In genomic region chr9:49385301-49385700, GRCm38 (mm10) we compare ENCODE assay signal across 32 mouse cellular contexts. TPM values are rescaled to one million over a fixed set of nuclear protein-coding genes. Genes with fewer than 3 reads are reported as not detected.
A peak's percentile ranks its signal among the peaks of the same experiment; 100 is the strongest.
DNase-seq lines count a peak whose midpoint lies in the region; ATAC-seq lines count a peak whose summit lies in the region.
"Had no signal": no experiment of that assay in that cellular context is flagged by ENCODE, and none has a peak within 500 bp of the region (broad histone marks: within the 10 kb centered on the region; RNA-seq: fewer than 3 reads in every experiment).

No protein-coding gene starts in this region.

- DNase-seq in midbrain, embryonic 14.5 days = peak; percentile 18
- DNase-seq in heart, adult 8-10 months (ENCODE audit: low spot score) = peak; percentile 19
- DNase-seq in heart, postnatal 14 days = peak; percentile 14 to 16
- DNase-seq in B cell, adult 2 months = no peak
- no peak for DNase-seq in urinary bladder, postnatal 25 days (ENCODE audit: low spot score)
- no peak for DNase-seq in midbrain, embryonic 11.5 days (ENCODE audit: low spot score, missing footprints)
- DNase-seq: cerebellum, adult 11-12 months; cerebellum, postnatal 14 days; layer of hippocampus, adult 9-11 months; lung, embryonic 14.5 days; right cerebral cortex, postnatal 25 days; spleen, adult 18-20 months; thymus, postnatal 36 days had no signal

- H3K9ac ChIP-seq in midbrain, embryonic 14.5 days (replicated peaks; ENCODE audit: low read length) = no peak overlapping the region
- no peak overlapping the region for H3K9ac ChIP-seq in midbrain, embryonic 16.5 days (ENCODE audit: low read depth, low read length)
- H3K9ac ChIP-seq in heart, embryonic 13.5 days = 0 out of 2 replicates have a peak overlapping the region, but pooled peaks have one; percentile 44
- no peak overlapping the region for H3K9ac ChIP-seq in midbrain, embryonic 11.5 days (ENCODE audit: low read length)
- H3K9ac ChIP-seq: kidney, embryonic 15.5 days; limb, embryonic 13.5 days; liver, embryonic 12.5 days; lung, embryonic 14.5 days; midbrain, embryonic 13.5 days; neural tube, embryonic 12.5 days had no signal

- peaks cover 8% of the 10 kb centered on the region; the same call in 1 of the 2 replicates for H3K4me1 ChIP-seq in midbrain, embryonic 14.5 days (ENCODE audit: control insufficient read depth, insufficient read depth, low read length)
- H3K4me1 ChIP-seq in midbrain, embryonic 16.5 days (ENCODE audit: control insufficient read depth, insufficient read depth, low read length) = no peaks in the 10 kb centered on the region; the same call in 1 of the 2 replicates
- peaks cover 17% of the 10 kb centered on the region for H3K4me1 ChIP-seq in heart, embryonic 13.5 days
- peaks cover 4% of the 10 kb centered on the region; the same call in 1 of the 2 replicates for H3K4me1 ChIP-seq in midbrain, embryonic 11.5 days (ENCODE audit: control insufficient read depth, insufficient read depth, low read length)
- H3K4me1 ChIP-seq: limb, embryonic 13.5 days; liver, embryonic 12.5 days; neural tube, embryonic 12.5 days had no signal

- H3K36me3 ChIP-seq in midbrain, embryonic 14.5 days (ENCODE audit: control insufficient read depth, insufficient read depth, low read length) = no peaks in the 10 kb centered on the region
- no peaks in the 10 kb centered on the region for H3K36me3 ChIP-seq in midbrain, embryonic 16.5 days (ENCODE audit: control insufficient read depth, insufficient read depth, low read length)
- H3K36me3 ChIP-seq in heart, embryonic 13.5 days = no peaks in the 10 kb centered on the region
- no peaks in the 10 kb centered on the region for H3K36me3 ChIP-seq in midbrain, embryonic 11.5 days (ENCODE audit: control insufficient read depth, insufficient read depth, low read length)
- H3K36me3 ChIP-seq: forebrain, embryonic 10.5 days; kidney, embryonic 15.5 days; limb, embryonic 13.5 days; liver, embryonic 12.5 days; midbrain, embryonic 13.5 days; neural tube, embryonic 12.5 days had no signal

- ATAC-seq in midbrain, embryonic 14.5 days (ENCODE audit: low FRiP score, low TSS enrichment) = no peak
- ATAC-seq in midbrain, embryonic 16.5 days = no peak
- ATAC-seq in heart, embryonic 13.5 days (ENCODE audit: extremely low read depth, insufficient number of reproducible peaks, low FRiP score, low TSS enrichment) = no peak
- ATAC-seq in midbrain, embryonic 11.5 days (ENCODE audit: low FRiP score) = no peak
- ATAC-seq: hindbrain, postnatal 0 days; intestine, embryonic 16.5 days; liver, embryonic 12.5 days had no signal

- no peaks in the 10 kb centered on the region for H3K9me3 ChIP-seq in midbrain, embryonic 14.5 days (ENCODE audit: control insufficient read depth, low read length)
- no peaks in the 10 kb centered on the region for H3K9me3 ChIP-seq in midbrain, embryonic 16.5 days (replicated peaks; ENCODE audit: control insufficient read depth, low read length, poor library complexity, severe bottlenecking)
- no peaks in the 10 kb centered on the region for H3K9me3 ChIP-seq in heart, embryonic 13.5 days
- no peaks in the 10 kb centered on the region for H3K9me3 ChIP-seq in midbrain, embryonic 11.5 days (ENCODE audit: control insufficient read depth, low read length)
- H3K9me3 ChIP-seq: forebrain, embryonic 10.5 days; kidney, embryonic 15.5 days; limb, embryonic 13.5 days; liver, embryonic 12.5 days; midbrain, embryonic 13.5 days; neural tube, embryonic 12.5 days had no signal

- no peak overlapping the region for H3K4me3 ChIP-seq in midbrain, embryonic 14.5 days (replicated peaks; ENCODE audit: low read depth, low read length)
- no peak overlapping the region for H3K4me3 ChIP-seq in midbrain, embryonic 16.5 days (ENCODE audit: low read depth, low read length)
- H3K4me3 ChIP-seq in heart, embryonic 13.5 days = 0 out of 2 replicates have a peak overlapping the region, but pooled peaks have one; percentile 11
- H3K4me3 ChIP-seq in midbrain, embryonic 11.5 days (ENCODE audit: low read depth, low read length) = no peak overlapping the region
- H3K4me3 ChIP-seq: forebrain, embryonic 10.5 days; kidney, embryonic 15.5 days; limb, embryonic 13.5 days; liver, embryonic 12.5 days; midbrain, embryonic 13.5 days; neural tube, embryonic 12.5 days had no signal

- intact Hi-C loops in heart, postnatal 14 days (cut with DNase I) = no loop called here

- H3K4me2 ChIP-seq in midbrain, embryonic 14.5 days (ENCODE audit: low read length) = no peak overlapping the region
- H3K4me2 ChIP-seq in midbrain, embryonic 16.5 days (ENCODE audit: low read length) = no peak overlapping the region
- peak overlapping the region; percentile 49 for H3K4me2 ChIP-seq in heart, embryonic 13.5 days
- H3K4me2 ChIP-seq in midbrain, embryonic 11.5 days = no peak overlapping the region
- H3K4me2 ChIP-seq: kidney, embryonic 15.5 days; limb, embryonic 13.5 days; liver, embryonic 12.5 days; lung, embryonic 14.5 days; midbrain, embryonic 13.5 days; neural tube, embryonic 12.5 days had no signal

- WGBS in midbrain, embryonic 14.5 days = 50% methylated on average over 7 of the region's 7 CpGs
- WGBS in midbrain, embryonic 16.5 days = 52% methylated on average over 7 of the region's 7 CpGs
- 5% methylated on average over 7 of the region's 7 CpGs for WGBS in heart, embryonic 13.5 days
- 64% methylated on average over 7 of the region's 7 CpGs for WGBS in midbrain, embryonic 11.5 days

- H3K27ac ChIP-seq in midbrain, embryonic 14.5 days (replicated peaks; ENCODE audit: low read depth, low read length) = no peak overlapping the region
- no peak overlapping the region for H3K27ac ChIP-seq in midbrain, embryonic 16.5 days (ENCODE audit: low read length)
- peak overlapping the region; percentile 58 for H3K27ac ChIP-seq in heart, embryonic 13.5 days (replicated peaks)
- H3K27ac ChIP-seq in midbrain, embryonic 11.5 days (ENCODE audit: low read depth, low read length) = no peak overlapping the region
- H3K27ac ChIP-seq: hindbrain, postnatal 0 days; kidney, embryonic 15.5 days; limb, embryonic 13.5 days; liver, embryonic 12.5 days; midbrain, embryonic 13.5 days; neural tube, embryonic 12.5 days had no signal

- no peaks in the 10 kb centered on the region for H3K27me3 ChIP-seq in midbrain, embryonic 14.5 days (ENCODE audit: control insufficient read depth, insufficient read depth, low read length)
- H3K27me3 ChIP-seq in midbrain, embryonic 16.5 days (ENCODE audit: control insufficient read depth, insufficient read depth, low read depth, low read length) = no peaks in the 10 kb centered on the region
- H3K27me3 ChIP-seq in heart, embryonic 13.5 days (replicated peaks) = 0 out of 2 replicates have a peak, but pooled peaks cover 4% of the 10 kb centered on the region
- no peaks in the 10 kb centered on the region; the same call in 1 of the 2 replicates for H3K27me3 ChIP-seq in midbrain, embryonic 11.5 days (ENCODE audit: control insufficient read depth, insufficient read depth, low read length)
- H3K27me3 ChIP-seq: kidney, embryonic 15.5 days; limb, embryonic 13.5 days; liver, embryonic 12.5 days; midbrain, embryonic 13.5 days; neural tube, embryonic 12.5 days had no signal

RNA-seq across cellular contexts. Expression of gene Ankk1, which starts 41.5 kb away (rescaled TPM):
- polyA plus RNA-seq in midbrain, embryonic 14.5 days (2014; fragmentation: Nextera tagmentation; extraction: Ambion mirVana) = not detected in 2 replicates
- not detected in 2 replicates for polyA plus RNA-seq in midbrain, embryonic 16.5 days (2015; fragmentation: Nextera tagmentation; extraction: Ambion mirVana)
- total RNA-seq in heart, adult 8-10 months (2022) = not detected
- not detected in 2 replicates for polyA plus RNA-seq in heart, embryonic 13.5 days (2015; fragmentation: Nextera tagmentation; extraction: Ambion mirVana)
- total RNA-seq in heart, postnatal 14 days (2021) = not detected
- not detected in 2 replicates for polyA plus RNA-seq in midbrain, embryonic 11.5 days (2014; fragmentation: Nextera tagmentation; extraction: Ambion mirVana)
- total RNA-seq: adrenal gland, postnatal 4 days; gastrocnemius, adult 18-20 months; gastrocnemius, postnatal 4 days; left cerebral cortex, adult 18-20 months; left cerebral cortex, postnatal 25 days; megakaryocyte, adult 5-6 weeks had no signal
- polyA plus RNA-seq: embryonic facial prominence, embryonic 11.5 days; forebrain, embryonic 10.5 days; hindbrain, embryonic 11.5 days; hindbrain, postnatal 0 days; intestine, embryonic 16.5 days; kidney, embryonic 15.5 days; large intestine, adult 2 months; limb, embryonic 13.5 days; liver, embryonic 12.5 days; lung, embryonic 14.5 days; midbrain, embryonic 13.5 days; neural tube, embryonic 12.5 days had no signal

RNA-seq across cellular contexts. Expression of gene Drd2, which starts 44.9 kb away (rescaled TPM):
- polyA plus RNA-seq in midbrain, embryonic 14.5 days (2014; fragmentation: Nextera tagmentation; extraction: Ambion mirVana) = 2.7 and 5.8 TPM in 2 replicates
- 5.6 and 8.6 TPM in 2 replicates for polyA plus RNA-seq in midbrain, embryonic 16.5 days (2015; fragmentation: Nextera tagmentation; extraction: Ambion mirVana)
- total RNA-seq in heart, adult 8-10 months (2022) = 1 to 10 TPM in 1 of 4 experiments, under 1 TPM in 3; 0.57 to 1.4 (median 0.84) TPM
- polyA plus RNA-seq in heart, embryonic 13.5 days (2015; fragmentation: Nextera tagmentation; extraction: Ambion mirVana) = 0.07 TPM in 1 of 2 replicates, not detected in the other
- total RNA-seq in heart, postnatal 14 days (2021) = under 1 TPM; 0.69 to 0.80 TPM
- polyA plus RNA-seq in midbrain, embryonic 11.5 days (2014; fragmentation: Nextera tagmentation; extraction: Ambion mirVana) = 0.56 and 0.62 TPM in 2 replicates
- total RNA-seq: gastrocnemius, adult 18-20 months; gastrocnemius, postnatal 4 days; megakaryocyte, adult 5-6 weeks had no signal
- polyA plus RNA-seq: embryonic facial prominence, embryonic 11.5 days; intestine, embryonic 16.5 days; large intestine, adult 2 months; limb, embryonic 13.5 days; liver, embryonic 12.5 days; lung, embryonic 14.5 days had no signal

Comparison
In these comparisons a context has a peak if more than half of its experiments do, and no peak if none do; other contexts are left out.
1. DNase-seq: peak in midbrain, embryonic 14.5 days (single experiment), heart, adult 8-10 months (single experiment) and heart, postnatal 14 days (2 of 2); none in B cell, adult 2 months (0 of 2), urinary bladder, postnatal 25 days (single experiment) and midbrain, embryonic 11.5 days (single experiment).